Mouse (Mus musculus) testis, adult 2 months (tissue): ENCODE results near the gene Nrxn2. TPM values are rescaled to one million over a fixed set of nuclear protein-coding genes. Genes with fewer than 3 reads are reported as not detected.
A peak's percentile ranks its signal among the peaks of the same experiment; 100 is the strongest.

Source experiments
- H3K27ac ChIP-seq: fragments of 200-500 bp; 2 replicates; pipeline ENCODE4 v1.5.1; 2012; ENCODE audit warnings: low read depth, low read length; ENCODE audit not compliant: control insufficient read depth, insufficient read depth
- H3K27me3 ChIP-seq: fragments of 200-500 bp; 2 replicates; pipeline ENCODE4 v1.6.1; 2012; ENCODE audit warnings: mild to moderate bottlenecking, low read length, moderate library complexity; ENCODE audit not compliant: control insufficient read depth, insufficient read depth
- H3K36me3 ChIP-seq: fragments of 200-500 bp; 2 replicates; pipeline ENCODE4 v1.6.1; 2012; ENCODE audit warnings: mild to moderate bottlenecking, low read length; ENCODE audit not compliant: control insufficient read depth, insufficient read depth
- H3K4me1 ChIP-seq: fragments of 200-500 bp; 2 replicates; pipeline ENCODE4 v1.6.1; 2012; ENCODE audit warnings: low read length; ENCODE audit not compliant: control insufficient read depth, insufficient read depth
- H3K4me3 ChIP-seq: fragments of 200-500 bp; 2 replicates; pipeline ENCODE4 v1.5.1; 2012; ENCODE audit warnings: low read depth, mild to moderate bottlenecking, low read length, moderate library complexity, mixed read lengths; ENCODE audit not compliant: control insufficient read depth
- CTCF ChIP-seq: fragments of 200-500 bp; IDR thresholded peaks from 2 replicates; pipeline ENCODE4 v1.5.1; 2012; ENCODE audit warnings: low read depth, mild to moderate bottlenecking, inconsistent platforms, low read length, moderate library complexity; ENCODE audit not compliant: control insufficient read depth, insufficient read depth, insufficient replicate concordance
- POLR2A ChIP-seq: fragments of 200-500 bp; IDR thresholded peaks from 2 replicates; pipeline ENCODE4 v1.6.1; 2012; ENCODE audit warnings: low read depth, mild to moderate bottlenecking, inconsistent platforms, low read length, moderate library complexity; ENCODE audit not compliant: control insufficient read depth
- polyA plus RNA-seq: library from polyadenylated mRNA; depleted of rRNA; stranded (reverse); fragments of >200 nt; gene quantifications from 2 replicates; pipeline ENCODE4 v1.2.3, GENCODE M21; 2012

Gene Nrxn2
- polyA plus RNA-seq, 1 experiment, result 2.5 TPM

DNA sequence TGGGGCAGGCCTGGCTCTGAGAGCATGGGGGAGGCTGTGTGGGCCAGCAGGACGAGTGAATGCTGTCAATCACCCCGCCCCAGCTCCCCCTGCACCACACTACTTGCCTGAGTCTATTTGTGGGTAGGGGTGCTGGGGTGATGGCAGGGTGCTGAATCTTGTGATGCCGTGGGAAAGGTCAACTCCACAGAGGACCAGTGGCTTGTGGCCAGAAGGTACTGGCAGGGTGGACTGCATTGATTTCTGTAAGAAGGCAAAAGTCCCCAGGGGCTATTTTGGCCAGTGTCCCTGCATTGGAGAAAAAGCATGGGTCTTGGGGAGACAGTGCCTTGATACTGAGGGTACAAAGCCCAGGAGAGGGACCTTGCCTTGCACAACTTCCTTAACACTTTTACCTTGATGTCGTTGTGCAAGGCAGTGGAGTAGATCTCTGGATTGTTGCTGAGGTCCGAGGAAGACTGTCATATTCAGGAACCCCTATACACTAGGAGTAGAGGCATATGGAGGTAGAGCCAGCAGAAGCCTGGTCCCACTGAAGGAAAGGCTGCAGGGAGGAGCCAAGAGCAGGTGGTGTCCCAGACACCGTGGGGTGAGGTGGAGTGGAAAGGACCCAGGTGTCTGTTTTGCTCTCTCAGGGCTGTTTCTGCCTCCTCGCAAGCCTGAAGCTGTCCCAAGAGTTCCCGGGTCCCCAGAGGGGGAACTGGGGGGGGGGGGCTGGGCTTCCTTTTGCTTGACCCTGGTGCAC lies 5.8 kb downstream of the Nrxn2 start:
- no peak for TF ChIP-seq CTCF
- TF ChIP-seq POLR2A, result no peak
- H3K4me3 ChIP-seq, result no peak overlapping the region
- H3K27me3 ChIP-seq, result no peaks in the 10 kb centered on the region
- H3K36me3 ChIP-seq, result no peaks in the 10 kb centered on the region
- H3K27ac ChIP-seq, result no peak overlapping the region
- peaks cover 15% of the 10 kb centered on the region for H3K4me1 ChIP-seq

DNA sequence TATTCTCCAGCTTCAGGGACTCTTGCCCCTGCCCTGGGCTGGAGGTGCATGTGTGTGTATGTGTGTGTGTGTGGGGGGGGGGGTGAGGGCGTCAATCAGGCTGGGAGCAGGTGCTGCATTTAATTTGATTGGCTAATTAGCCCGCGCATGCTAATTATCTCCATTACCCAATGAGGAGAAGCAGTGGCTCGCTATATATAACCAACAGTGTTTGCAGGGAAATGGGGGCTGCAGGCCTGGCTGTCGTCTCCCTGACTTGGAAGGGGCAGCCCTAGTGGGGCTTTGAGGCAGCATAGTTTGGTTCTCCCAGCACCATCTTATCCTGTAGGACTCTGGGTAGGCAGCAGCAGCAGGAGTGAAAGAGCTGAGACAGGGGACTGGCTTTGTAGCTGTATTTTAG lies 7.1 kb downstream of the Nrxn2 start:
- H3K36me3 ChIP-seq, result no peaks in the 10 kb centered on the region
- no peaks in the 10 kb centered on the region for H3K27me3 ChIP-seq
- no peak overlapping the region for H3K27ac ChIP-seq
- TF ChIP-seq POLR2A (no peak), CTCF (no peak)
- no peak overlapping the region for H3K4me3 ChIP-seq
- peaks cover 15% of the 10 kb centered on the region for H3K4me1 ChIP-seq

DNA sequence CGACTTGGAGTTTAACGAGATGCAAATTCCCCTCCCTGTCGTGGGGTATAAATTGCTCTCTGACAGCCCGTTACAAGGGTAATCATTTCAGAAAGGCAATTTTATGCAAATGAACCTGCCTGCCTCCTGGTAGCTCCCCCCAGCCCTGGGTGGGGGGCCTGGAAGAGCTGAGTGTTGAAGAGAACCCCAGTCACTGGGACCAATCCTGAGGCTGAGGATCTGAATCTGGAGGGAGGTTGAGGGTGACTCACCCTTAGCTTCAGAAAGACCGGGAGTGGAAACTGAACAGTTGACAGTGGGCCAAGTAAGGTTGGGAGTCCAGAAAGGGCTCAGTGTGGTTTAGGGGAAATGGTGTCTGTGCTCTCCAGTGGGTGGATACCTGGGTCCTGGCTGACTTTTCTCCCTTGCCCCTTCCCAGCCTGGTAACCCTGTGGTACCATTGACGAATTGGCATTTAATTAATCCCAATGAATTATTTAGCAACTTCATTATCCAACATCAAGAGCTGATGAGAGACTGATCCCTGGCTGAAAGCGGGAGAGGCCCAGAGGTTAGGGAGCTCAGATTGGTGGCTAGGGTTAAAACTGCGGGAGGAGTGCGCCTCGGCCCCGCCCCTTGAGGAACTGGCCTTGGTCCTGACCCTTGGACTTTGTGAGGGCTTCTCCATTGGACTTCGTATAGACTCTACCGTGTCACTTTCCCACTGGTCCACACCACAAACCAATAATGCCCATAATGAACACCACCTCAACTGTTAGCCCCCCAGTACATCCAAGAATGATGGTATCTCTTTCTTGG lies 8.4 kb downstream of the Nrxn2 start:
- peaks cover 15% of the 10 kb centered on the region for H3K4me1 ChIP-seq
- H3K36me3 ChIP-seq, result no peaks in the 10 kb centered on the region
- H3K27ac ChIP-seq, result no peak overlapping the region
- no peak overlapping the region for H3K4me3 ChIP-seq
- H3K27me3 ChIP-seq, result no peaks in the 10 kb centered on the region
- no peak for TF ChIP-seq CTCF
- TF ChIP-seq POLR2A, result no peak

DNA sequence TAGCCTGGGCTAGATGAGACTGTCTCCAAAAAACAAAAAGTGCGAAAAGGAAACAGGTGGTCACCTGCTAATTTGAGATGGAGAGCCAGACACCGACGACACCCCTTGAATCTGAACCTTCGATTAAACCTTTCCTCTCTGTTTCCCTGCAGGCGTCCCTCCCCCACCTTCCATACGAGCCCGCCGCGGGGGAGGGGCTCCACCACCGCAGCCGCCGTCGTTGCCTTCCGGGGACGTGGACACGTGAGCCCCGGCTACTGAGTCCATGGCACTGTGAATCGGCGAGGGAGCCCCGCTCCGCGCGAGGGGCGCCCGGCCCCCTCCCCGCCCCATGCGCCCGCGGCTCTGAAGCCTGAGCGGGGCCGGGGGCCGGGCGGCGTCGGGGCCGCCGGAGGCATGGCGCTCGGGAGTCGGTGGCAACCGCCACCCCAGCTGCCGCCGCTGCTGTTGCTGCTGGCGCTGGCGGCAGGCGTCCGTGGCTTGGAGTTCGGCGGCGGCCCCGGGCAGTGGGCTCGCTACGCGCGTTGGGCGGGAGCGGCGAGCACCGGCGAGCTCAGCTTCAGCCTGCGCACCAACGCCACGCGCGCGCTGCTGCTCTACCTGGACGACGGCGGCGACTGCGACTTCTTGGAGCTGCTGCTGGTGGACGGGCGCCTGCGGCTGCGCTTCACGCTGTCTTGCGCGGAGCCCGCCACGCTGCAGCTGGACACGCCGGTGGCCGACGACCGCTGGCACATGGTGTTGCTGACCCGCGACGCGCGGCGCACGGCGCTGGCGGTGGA lies 9.3 kb downstream of the Nrxn2 start:
- Histone ChIP-seq H3K27me3 (no peaks in the 10 kb centered on the region), H3K4me3 (peak overlapping the region; percentile 73), H3K27ac (no peak overlapping the region), H3K4me1 (peaks cover 15% of the 10 kb centered on the region), H3K36me3 (no peaks in the 10 kb centered on the region)
- TF ChIP-seq CTCF (no peak), POLR2A (no peak)

DNA sequence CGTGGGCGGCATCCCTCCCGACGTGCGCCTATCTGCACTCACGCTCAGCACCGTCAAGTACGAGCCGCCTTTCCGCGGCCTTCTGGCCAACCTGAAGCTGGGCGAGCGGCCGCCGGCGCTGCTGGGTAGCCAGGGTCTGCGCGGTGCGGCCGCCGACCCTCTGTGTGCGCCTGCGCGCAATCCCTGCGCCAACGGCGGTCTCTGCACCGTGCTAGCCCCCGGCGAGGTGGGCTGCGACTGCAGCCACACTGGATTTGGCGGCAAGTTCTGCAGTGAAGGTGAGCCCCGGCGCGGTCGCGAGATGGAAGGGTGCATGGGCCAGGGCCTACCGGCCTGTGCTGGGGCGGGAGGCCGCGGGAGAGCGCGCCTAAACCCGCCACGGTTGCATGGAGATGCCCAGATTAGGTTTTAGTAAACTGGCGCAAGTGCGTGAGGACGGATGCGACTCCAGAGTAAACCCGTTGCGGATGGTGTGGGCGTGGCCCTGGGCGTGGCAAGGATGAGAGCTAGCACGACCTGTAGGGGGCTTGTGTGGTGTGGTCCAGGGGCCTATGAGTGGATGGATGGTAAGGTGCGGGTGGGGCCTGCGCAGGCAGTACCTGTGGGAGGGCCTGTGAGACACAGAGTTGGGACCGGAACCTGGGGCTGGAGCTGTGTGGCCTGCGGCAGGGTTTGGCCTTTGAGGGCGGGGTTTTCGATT lies 10.1 kb downstream of the Nrxn2 start:
- Histone ChIP-seq H3K4me1 (peaks cover 15% of the 10 kb centered on the region), H3K27me3 (no peaks in the 10 kb centered on the region)

DNA sequence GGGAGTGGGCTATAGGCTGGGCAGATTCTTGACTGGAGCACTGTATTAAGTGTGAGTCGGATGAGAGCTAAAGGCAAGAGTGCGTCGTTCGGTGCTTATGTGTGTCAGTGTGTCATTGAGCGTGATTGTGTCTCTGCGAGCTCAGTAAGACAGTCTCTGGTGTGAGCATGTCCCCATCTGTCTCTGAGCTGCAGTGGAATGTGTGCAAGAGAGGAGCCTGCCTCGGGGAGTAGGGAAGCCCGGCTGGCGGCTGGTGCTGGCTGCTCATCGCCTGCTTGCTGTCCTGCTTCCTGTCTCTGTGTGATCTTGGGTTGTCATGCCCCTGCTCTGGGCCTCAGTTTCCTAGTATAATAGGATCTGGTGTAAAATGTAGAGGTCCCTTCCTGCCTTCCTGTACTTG lies 24.5 kb downstream of the Nrxn2 start:
- H3K4me3 ChIP-seq, result no peak overlapping the region
- H3K4me1 ChIP-seq, result 0 out of 2 replicates have a peak, but pooled peaks cover 2% of the 10 kb centered on the region
- no peak for TF ChIP-seq POLR2A
- TF ChIP-seq CTCF, result no peak
- no peaks in the 10 kb centered on the region for H3K27me3 ChIP-seq
- H3K27ac ChIP-seq, result no peak overlapping the region
- H3K36me3 ChIP-seq, result no peaks in the 10 kb centered on the region

More for the DNA sequence above, 10.1 kb downstream of the Nrxn2 start:
- peak overlapping the region; percentile 73 for H3K4me3 ChIP-seq
- no peak overlapping the region for H3K27ac ChIP-seq
- no peak for TF ChIP-seq CTCF
- no peak for TF ChIP-seq POLR2A
- no peaks in the 10 kb centered on the region for H3K36me3 ChIP-seq
